Mouse (Mus musculus): Measurements from ENCODE around the gene Rbm20. TPM values are rescaled to one million over a fixed set of nuclear protein-coding genes. Genes with fewer than 3 reads are reported as not detected.

The Rbm20 gene
- polyA plus RNA-seq, 1 experiment from 2014 or later = 4.9 TPM

DNA sequence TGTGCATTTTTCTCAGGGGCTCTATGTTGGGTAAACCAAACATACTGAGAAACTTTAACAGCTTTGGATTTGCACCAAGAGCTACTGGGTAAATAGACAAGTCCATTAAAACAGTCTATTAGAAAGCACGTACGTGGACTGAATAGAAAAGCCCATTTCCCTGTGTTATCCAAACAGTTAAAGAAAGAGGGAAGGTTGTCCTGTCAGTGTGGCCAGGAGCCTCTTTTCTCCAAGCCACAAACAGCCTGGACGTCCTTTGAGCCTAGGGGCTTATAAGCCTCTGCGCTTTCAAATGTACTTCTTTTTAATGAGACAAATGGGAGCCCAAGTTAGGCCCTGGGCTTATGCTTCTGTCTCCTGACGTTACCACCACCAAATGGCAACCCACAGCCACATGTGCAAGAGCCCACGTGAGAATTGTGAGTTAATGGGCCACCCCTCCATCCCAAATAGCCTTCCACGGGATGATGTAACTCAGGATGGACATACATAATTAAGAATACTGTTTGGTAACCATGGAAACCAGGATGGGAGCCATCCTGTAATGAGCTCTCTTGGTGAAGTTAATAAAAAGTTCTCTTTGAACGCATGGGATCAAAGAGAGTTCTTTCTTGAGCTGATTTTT is 156.8 kb downstream of the Rbm20 start:
- peak overlapping the region; percentile 44 for H3K27ac ChIP-seq (replicated peaks)
- peak; percentile 78 for ATAC-seq (replicated peaks)
- H3K36me3 ChIP-seq = no peaks in the 10 kb centered on the region
- H3K4me1 ChIP-seq = peaks cover 40% of the 10 kb centered on the region
- no peaks in the 10 kb centered on the region for H3K9me3 ChIP-seq
- no peak overlapping the region for H3K4me3 ChIP-seq
- no peaks in the 10 kb centered on the region for H3K27me3 ChIP-seq
- H3K9ac ChIP-seq (replicated peaks) = no peak overlapping the region
- H3K4me2 ChIP-seq (replicated peaks) = no peak overlapping the region
- 18% methylated on average over 8 of the region's 8 CpGs for WGBS

DNA sequence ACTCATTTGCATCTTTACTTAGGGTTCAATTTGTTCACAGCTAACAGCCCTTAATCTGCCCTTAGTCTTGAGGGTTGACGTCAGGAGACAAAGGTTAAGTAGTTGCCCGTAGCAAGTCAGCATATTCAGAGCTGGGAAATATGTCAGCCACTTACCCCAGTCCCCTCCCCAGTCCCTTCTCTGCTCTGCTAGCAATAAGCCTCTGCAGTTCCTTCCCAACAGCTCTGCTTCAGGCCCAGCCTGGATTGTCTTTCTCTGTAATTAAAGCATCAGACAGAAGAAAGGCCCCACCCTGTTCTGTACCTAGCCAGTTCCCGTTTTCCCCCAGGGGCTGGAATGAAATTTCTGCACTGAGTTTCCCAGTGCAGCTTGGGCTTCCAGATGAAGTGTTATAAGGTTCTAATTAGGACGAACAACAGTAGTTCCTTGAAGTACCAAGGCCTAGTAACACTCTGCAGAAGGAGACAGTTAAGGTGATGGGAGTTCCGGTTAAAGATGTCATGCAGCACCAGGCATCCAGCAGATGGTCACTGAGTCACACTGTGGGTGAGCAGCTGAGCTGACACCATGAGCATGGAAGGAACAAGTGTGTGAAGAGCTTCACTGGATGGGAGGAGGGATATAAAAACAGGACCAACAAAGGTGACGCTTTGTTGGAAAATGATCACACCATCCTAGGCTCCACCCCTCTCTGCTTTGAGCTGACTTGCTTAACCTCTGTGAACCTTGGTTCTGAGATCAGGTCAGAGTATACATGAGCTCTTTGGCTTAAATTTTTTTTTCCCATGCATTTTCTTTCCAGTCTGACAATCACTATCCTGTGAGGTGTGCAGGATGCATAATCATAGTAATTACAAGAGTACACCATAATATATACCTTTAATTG is 159.7 kb downstream of the Rbm20 start:
- Histone ChIP-seq H3K27ac (replicated peaks) (peak overlapping the region; percentile 24), H3K4me1 (peaks cover 43% of the 10 kb centered on the region), H3K4me2 (replicated peaks) (no peak overlapping the region), H3K4me3 (no peak overlapping the region), H3K9me3 (no peaks in the 10 kb centered on the region), H3K36me3 (no peaks in the 10 kb centered on the region), H3K27me3 (no peaks in the 10 kb centered on the region), H3K9ac (replicated peaks) (no peak overlapping the region)
- ATAC-seq (replicated peaks) = no peak
- WGBS = 28% methylated on average over 6 of the region's 6 CpGs

DNA sequence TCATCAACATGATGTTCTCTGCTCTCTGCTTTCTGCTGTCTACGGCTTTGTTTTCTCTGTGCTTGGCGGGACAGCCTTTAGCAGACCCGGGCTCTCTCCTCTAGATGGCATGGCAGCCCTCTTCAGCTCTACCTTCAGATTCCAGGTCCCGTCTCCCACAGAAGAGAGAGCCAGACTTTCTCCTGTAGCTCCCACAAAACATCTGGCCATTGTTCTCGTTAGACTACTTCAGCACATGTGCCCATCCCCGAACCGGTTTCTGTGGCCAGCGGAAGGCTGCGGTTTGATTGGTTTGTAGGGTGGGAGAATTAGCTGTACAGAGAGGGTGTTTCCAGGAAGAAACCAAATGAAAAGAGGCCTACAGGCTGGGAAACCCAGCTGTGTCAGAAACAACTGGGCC is 161.7 kb downstream of the Rbm20 start:
- ATAC-seq (replicated peaks) = no peak
- Histone ChIP-seq H3K36me3 (no peaks in the 10 kb centered on the region), H3K27me3 (no peaks in the 10 kb centered on the region), H3K4me1 (peaks cover 34% of the 10 kb centered on the region), H3K9ac (replicated peaks) (no peak overlapping the region), H3K4me3 (no peak overlapping the region), H3K27ac (replicated peaks) (peak overlapping the region; percentile 31; the same call in 1 of the 2 replicates), H3K9me3 (no peaks in the 10 kb centered on the region), H3K4me2 (replicated peaks) (no peak overlapping the region)
- 61% methylated on average over 9 of the region's 9 CpGs for WGBS

DNA sequence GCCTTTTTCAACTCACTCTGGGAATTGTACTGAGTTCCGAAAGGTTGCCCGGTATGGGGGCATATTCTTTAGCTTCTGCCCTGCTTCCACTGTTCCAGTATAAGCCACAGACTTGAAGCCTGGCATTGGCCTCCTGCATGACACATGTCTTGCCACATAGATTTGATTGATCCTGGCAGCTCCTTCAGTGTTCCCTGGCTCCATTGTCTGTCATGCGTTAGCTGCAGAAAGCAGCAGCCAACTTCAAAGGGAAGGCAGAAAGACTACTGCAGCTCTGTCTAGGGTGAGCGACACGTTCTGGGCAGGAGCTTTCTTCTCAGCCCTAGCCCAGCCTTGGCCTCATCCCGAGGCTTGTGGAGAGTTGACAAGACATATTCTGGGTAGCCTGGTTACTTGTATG is 162.7 kb downstream of the Rbm20 start:
- H3K27ac ChIP-seq (replicated peaks) = peak overlapping the region; percentile 55

DNA sequence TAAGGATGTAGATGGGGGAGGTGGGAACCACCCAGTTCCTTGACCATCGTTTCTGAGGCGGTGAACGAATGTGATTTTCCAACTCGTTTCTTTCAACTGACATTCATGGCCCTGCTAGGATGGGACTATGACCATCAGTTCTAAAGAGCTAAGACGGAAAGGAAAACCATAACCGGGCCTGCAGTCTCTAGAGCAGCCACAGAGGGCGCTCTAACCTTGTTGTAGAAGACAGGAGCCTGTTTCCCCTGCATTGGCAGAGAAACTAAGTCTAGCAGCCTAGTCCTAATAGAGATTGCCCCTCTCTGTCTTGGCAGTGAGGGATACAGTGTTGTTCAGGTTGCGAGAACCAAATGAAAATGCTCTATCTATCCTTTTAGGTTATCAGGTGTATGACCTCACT is 164.8 kb downstream of the Rbm20 start:
- Histone ChIP-seq H3K4me2 (replicated peaks) (no peak overlapping the region), H3K9me3 (no peaks in the 10 kb centered on the region), H3K9ac (replicated peaks) (no peak overlapping the region), H3K4me1 (peaks cover 23% of the 10 kb centered on the region), H3K36me3 (no peaks in the 10 kb centered on the region), H3K27ac (replicated peaks) (no peak overlapping the region), H3K27me3 (no peaks in the 10 kb centered on the region), H3K4me3 (no peak overlapping the region)
- ATAC-seq (replicated peaks) = no peak
- 67% methylated on average over 8 of the region's 8 CpGs for WGBS

More for the DNA sequence above, 162.7 kb downstream of the Rbm20 start:
- Histone ChIP-seq H3K9me3 (no peaks in the 10 kb centered on the region), H3K4me1 (peaks cover 28% of the 10 kb centered on the region), H3K4me3 (no peak overlapping the region), H3K36me3 (no peaks in the 10 kb centered on the region), H3K9ac (replicated peaks) (no peak overlapping the region), H3K4me2 (replicated peaks) (no peak overlapping the region), H3K27me3 (no peaks in the 10 kb centered on the region)
- WGBS = 23% methylated on average over 6 of the region's 6 CpGs
- ATAC-seq (replicated peaks) = peak; percentile 83

DNA sequence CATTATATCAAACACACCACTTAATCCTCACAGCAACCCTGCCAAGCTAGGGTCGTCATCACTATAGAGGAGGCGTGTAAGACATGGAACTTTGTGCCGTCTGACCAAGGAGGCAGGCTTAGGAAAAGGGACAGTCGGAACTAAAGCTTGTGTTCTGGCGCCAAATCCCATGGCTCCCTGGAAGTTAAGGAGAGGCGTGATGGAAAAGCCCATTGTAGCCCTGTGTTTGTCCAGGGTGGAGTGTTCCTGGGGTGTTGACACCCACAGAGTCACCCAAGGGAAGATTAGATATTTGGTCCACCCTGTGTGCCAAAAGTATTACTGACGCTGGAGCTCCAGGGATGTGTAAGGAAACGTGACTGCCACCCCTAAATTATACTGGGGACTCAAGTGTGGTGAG is 166.9 kb downstream of the Rbm20 start:
- ATAC-seq (replicated peaks) = no peak
- no peak overlapping the region for H3K27ac ChIP-seq (replicated peaks)

DNA sequence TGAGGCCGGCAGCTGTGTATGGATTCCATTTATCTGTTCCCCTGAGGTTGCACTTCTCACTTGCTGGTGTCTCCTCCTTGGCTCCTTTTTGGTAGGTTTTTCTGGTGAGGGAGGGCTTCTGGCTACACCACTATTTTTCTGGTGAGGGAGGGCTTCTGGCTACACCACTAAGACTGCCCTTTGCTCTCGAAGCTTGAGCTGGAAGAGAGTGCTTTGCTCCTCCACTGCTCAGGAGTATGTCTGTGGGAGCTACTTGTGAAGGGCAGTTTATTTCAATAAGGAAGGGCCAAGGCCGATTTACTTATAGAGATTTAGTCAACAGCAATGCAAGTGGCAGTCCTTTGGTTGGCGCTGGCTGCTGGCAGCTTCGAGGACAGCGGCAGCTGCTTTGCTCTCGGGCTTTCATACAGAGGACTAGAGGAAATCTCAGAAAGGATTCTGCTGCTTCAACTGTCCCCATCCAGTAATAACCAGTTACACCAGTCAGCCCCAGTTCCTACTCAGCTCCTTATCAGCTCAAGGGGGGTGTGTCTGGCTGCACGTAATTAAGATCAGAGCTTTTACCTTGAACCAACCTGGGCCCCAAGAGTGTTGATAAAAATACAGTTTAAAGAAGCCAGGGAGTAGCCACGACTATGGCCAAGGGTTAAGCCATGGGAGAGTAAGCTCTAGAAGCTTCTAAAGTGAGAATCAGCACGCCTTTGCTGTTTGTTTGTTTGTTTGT is 171.3 kb downstream of the Rbm20 start:
- H3K4me2 ChIP-seq (replicated peaks) = no peak overlapping the region
- no peak overlapping the region for H3K9ac ChIP-seq (replicated peaks)
- H3K4me3 ChIP-seq = no peak overlapping the region
- no peaks in the 10 kb centered on the region for H3K27me3 ChIP-seq
- no peaks in the 10 kb centered on the region for H3K9me3 ChIP-seq
- no peaks in the 10 kb centered on the region for H3K36me3 ChIP-seq
- no peak for ATAC-seq (replicated peaks)
- 82% methylated on average over 10 of the region's 10 CpGs for WGBS
- H3K4me1 ChIP-seq = peaks cover 36% of the 10 kb centered on the region
- H3K27ac ChIP-seq (replicated peaks) = no peak overlapping the region

More for the DNA sequence above, 166.9 kb downstream of the Rbm20 start:
- Histone ChIP-seq H3K27me3 (no peaks in the 10 kb centered on the region), H3K4me2 (replicated peaks) (no peak overlapping the region), H3K36me3 (no peaks in the 10 kb centered on the region), H3K4me3 (no peak overlapping the region), H3K4me1 (peaks cover 15% of the 10 kb centered on the region), H3K9ac (replicated peaks) (no peak overlapping the region), H3K9me3 (no peaks in the 10 kb centered on the region)
- WGBS = 89% methylated on average over 8 of the region's 8 CpGs

DNA sequence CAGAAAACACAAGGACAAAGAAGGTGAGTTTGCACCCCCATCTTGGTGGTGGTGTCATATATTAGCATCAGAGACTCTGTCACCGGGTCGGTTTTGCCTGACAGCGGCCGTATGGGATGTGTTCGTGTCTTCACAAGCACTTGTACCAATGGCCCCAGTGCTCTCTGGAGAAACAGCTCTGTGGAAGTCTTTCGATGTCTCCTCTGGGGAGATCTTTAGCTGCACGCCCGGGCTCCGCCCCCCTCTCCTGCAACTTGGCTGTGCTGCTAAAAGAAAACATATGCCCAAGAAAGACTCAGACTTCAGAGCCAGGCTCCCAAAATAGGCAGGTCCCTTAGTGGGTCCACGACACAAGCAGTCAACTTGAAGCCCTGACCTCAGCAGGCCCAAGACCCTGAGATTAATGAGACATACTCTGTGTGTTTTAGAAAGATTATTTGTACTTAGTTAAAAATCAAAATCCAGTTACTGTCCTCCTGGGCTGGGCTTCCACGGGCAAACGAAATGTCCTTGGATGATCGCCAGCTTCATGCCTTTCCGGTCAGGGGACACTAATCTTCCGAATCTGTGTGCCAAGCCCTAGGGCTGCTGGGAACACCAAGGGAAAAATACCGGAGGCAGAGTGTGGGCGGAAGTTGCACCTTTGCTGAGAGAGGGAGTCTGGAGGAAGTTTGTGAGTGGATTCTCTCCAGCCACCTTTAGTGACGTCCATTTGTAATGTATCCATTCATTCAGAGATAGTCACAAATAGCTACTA is 173.2 kb downstream of the Rbm20 start:
- Histone ChIP-seq H3K27me3 (no peaks in the 10 kb centered on the region), H3K36me3 (no peaks in the 10 kb centered on the region), H3K9me3 (no peaks in the 10 kb centered on the region), H3K4me2 (replicated peaks) (no peak overlapping the region), H3K9ac (replicated peaks) (no peak overlapping the region), H3K4me3 (no peak overlapping the region), H3K4me1 (peaks cover 55% of the 10 kb centered on the region), H3K27ac (replicated peaks) (peak overlapping the region; percentile 97)
- no peak for ATAC-seq (replicated peaks)
- 47% methylated on average over 18 of the region's 18 CpGs for WGBS

DNA sequence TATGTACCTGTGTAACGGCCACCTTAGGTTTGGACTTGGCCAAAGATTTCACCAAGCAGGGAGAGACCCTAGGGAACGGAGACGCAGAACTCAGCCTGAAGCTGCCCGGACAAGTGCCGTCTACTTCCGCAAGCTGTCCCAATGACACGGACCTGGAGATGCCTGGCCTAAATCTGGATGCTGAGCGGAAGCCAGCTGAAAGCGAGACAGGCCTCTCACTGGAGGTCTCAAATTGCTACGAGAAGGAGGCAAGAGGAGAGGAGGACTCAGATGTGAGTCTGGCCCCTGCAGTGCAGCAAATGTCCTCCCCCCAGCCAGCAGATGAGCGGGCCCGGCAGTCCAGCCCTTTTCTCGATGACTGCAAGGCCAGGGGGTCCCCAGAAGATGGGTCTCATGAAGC is 174.2 kb downstream of the Rbm20 start:
- no peak for ATAC-seq (replicated peaks)
- Histone ChIP-seq H3K4me3 (no peak overlapping the region), H3K27ac (replicated peaks) (peak overlapping the region; percentile 97), H3K9ac (replicated peaks) (no peak overlapping the region), H3K36me3 (no peaks in the 10 kb centered on the region), H3K4me1 (peaks cover 65% of the 10 kb centered on the region), H3K27me3 (no peaks in the 10 kb centered on the region), H3K9me3 (no peaks in the 10 kb centered on the region), H3K4me2 (replicated peaks) (no peak overlapping the region)
- WGBS = 79% methylated on average over 13 of the region's 13 CpGs

DNA sequence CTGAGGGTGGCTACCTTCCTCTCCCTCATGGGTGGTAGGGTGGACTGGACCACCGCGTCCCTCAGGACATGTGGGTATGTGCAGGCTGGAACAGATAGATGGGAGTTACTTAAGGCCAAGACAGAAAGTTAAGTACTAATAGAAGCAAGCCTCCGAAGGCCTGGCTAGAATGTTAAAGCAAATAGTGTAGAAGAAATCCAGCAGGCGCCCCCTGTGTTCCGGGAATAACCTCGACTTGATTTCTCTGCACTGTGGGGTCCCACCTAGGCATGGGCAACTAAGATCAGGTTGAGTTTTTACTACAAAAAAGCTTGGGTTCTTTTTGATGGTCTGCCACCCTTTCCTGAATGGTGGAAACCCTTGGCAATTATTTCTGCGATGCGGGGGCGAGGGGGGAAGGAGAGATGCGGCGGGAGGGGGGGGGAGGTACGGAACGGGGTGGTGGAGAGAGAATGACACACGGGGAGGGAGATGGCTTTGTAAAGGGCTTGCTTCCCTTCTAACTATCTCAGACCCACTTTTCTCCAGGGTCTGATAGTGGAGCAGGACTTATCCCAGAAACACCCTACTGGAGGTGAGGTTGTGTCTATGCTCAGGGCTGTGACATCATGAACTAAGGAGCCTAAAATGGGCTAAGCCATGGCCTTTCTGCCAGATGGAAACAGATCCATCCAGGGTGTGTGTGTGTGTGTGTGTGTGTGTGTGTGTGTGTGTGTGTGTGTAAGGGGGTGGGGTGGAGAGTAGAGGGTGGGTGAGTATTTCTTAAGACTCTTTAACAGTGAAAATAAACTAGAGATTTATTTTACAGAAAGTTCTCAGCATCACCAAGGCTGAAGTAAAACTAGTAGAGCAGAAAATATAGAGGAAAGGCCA is 175.0 kb downstream of the Rbm20 start:
- H3K27me3 ChIP-seq = no peaks in the 10 kb centered on the region
- no peak overlapping the region for H3K4me3 ChIP-seq
- H3K4me2 ChIP-seq (replicated peaks) = peak overlapping the region; percentile 48
- WGBS = 48% methylated on average over 14 of the region's 14 CpGs
- H3K9ac ChIP-seq (replicated peaks) = no peak overlapping the region
- H3K4me1 ChIP-seq = peaks cover 72% of the 10 kb centered on the region
- peak overlapping the region; percentile 97 for H3K27ac ChIP-seq (replicated peaks)
- H3K9me3 ChIP-seq = no peaks in the 10 kb centered on the region
- H3K36me3 ChIP-seq = no peaks in the 10 kb centered on the region
- peak; percentile 23 for ATAC-seq (replicated peaks)
